Mouse (Mus musculus) midbrain, embryonic 16.5 days (tissue): Measurements from ENCODE around the gene Dmrt2. TPM values are rescaled to one million over a fixed set of nuclear protein-coding genes. Genes with fewer than 3 reads are reported as not detected.
A peak's percentile ranks its signal among the peaks of the same experiment; 100 is the strongest.

Source experiments
- ATAC-seq: fragments of 200-750 bp; cut with Nextera tagmentation; 2 replicates; pipeline ENCODE4 v1.8.0; 2017; ENCODE audit warnings: moderate TSS enrichment
- H3K27ac ChIP-seq: fragments of 300-500 bp; sonication (generic); 2 replicates; pipeline ENCODE4 v1.5.1; 2014; ENCODE audit warnings: mild to moderate bottlenecking, low read length, mixed read lengths
- H3K27me3 ChIP-seq: fragments of 300-500 bp; sonication (generic); 2 replicates; pipeline ENCODE4 v1.6.1; 2014; ENCODE audit warnings: low read depth, low read length, mixed read lengths; ENCODE audit not compliant: control insufficient read depth, insufficient read depth
- H3K36me3 ChIP-seq: fragments of 300-500 bp; sonication (generic); 2 replicates; pipeline ENCODE4 v1.6.1; 2014; ENCODE audit warnings: mild to moderate bottlenecking, low read length, moderate library complexity, mixed read lengths; ENCODE audit not compliant: control insufficient read depth, insufficient read depth
- H3K4me1 ChIP-seq: fragments of 300-500 bp; sonication (generic); 2 replicates; pipeline ENCODE4 v1.6.1; 2014; ENCODE audit warnings: mild to moderate bottlenecking, low read length, mixed read lengths; ENCODE audit not compliant: control insufficient read depth, insufficient read depth
- H3K4me2 ChIP-seq: fragments of 300-500 bp; sonication (generic); 2 replicates; pipeline ENCODE4 v1.6.1; 2014; ENCODE audit warnings: mild to moderate bottlenecking, low read length, mixed read lengths
- H3K4me3 ChIP-seq: fragments of 300-500 bp; sonication (generic); 2 replicates; pipeline ENCODE4 v1.5.1; 2014; ENCODE audit warnings: low read depth, mild to moderate bottlenecking, low read length, moderate library complexity, mixed read lengths
- H3K9ac ChIP-seq: fragments of 300-500 bp; sonication (generic); 2 replicates; pipeline ENCODE4 v1.6.1; 2014; ENCODE audit warnings: low read depth, low read length, mixed read lengths
- H3K9me3 ChIP-seq: fragments of 300-500 bp; sonication (generic); replicated peaks from 2 replicates; pipeline ENCODE4 v1.6.1; 2014; ENCODE audit warnings: mild to moderate bottlenecking, low read length, mixed read lengths; ENCODE audit not compliant: control insufficient read depth, poor library complexity, severe bottlenecking
- WGBS: fragments of 180-500 bp; shearing (Covaris S2); extraction: QIAGEN DNeasy Blood & Tissue Kit; methylation state at CpG from one replicate; pipeline ENCODE4 v1.1.7; 2014; 5-methylcytosine and 5-hydroxymethylcytosine counted together
- polyA plus RNA-seq: library from polyadenylated mRNA; unstranded; fragments of >200 nt; fragmentation: Nextera tagmentation; extraction: Ambion mirVana; gene quantifications from 2 replicates; pipeline ENCODE4 v1.2.1, GENCODE M21; 2015

Gene Dmrt2
- polyA plus RNA-seq, 1 experiment from 2014 or later, result 0.23 TPM

DNA sequence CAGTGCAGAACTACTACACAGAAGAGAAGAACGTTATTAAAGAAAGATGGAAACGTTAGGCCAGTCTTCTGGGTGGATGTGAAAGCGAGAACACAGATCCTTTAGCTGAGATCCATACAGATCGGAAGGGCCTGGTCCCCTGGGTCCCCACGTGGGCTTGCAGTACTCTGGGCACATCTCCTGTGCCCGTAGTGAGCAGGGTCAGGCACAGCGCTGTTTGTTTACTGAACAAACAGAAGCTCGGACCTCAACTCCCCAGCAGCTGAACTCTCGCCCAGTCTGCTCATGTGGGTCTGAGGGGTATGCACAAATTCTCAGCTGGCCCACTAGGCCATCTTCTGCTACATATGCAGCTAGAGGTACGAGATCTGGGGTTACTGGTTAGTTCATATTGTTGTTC lies 21.7 kb upstream of the Dmrt2 start:
- H3K36me3 ChIP-seq, result no peaks in the 10 kb centered on the region
- no peak overlapping the region for H3K9ac ChIP-seq
- H3K27ac ChIP-seq, result no peak overlapping the region
- no peaks in the 10 kb centered on the region for H3K27me3 ChIP-seq
- H3K4me1 ChIP-seq, result no peaks in the 10 kb centered on the region
- 86% methylated on average over 10 of the region's 10 CpGs for WGBS
- H3K9me3 ChIP-seq, result no peaks in the 10 kb centered on the region
- no peak overlapping the region for H3K4me3 ChIP-seq
- ATAC-seq, result no peak
- H3K4me2 ChIP-seq, result no peak overlapping the region

DNA sequence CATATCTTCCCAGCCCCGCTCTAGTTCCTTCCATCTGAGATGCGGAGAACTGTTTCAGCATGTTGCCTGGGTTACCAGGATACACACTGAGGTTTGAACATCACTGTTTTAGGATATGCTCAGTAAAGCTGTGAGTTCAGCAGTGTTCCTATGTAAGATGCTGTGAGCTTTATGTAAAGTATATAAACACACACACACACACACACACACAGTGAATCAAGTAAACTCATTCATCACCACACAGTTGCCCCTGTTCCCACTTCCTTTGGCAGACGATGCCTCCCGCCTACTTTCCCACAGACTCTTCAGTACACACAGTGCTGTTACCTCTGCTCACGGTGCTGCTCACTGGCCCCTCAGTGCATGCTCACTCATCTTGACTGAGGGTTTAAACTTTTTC lies 19.7 kb upstream of the Dmrt2 start:
- ATAC-seq, result no peak
- H3K9me3 ChIP-seq, result no peaks in the 10 kb centered on the region
- no peak overlapping the region for H3K4me3 ChIP-seq
- no peaks in the 10 kb centered on the region for H3K27me3 ChIP-seq
- H3K36me3 ChIP-seq, result no peaks in the 10 kb centered on the region
- H3K4me2 ChIP-seq, result no peak overlapping the region
- H3K4me1 ChIP-seq, result no peaks in the 10 kb centered on the region
- no peak overlapping the region for H3K27ac ChIP-seq
- no peak overlapping the region for H3K9ac ChIP-seq
- WGBS, result 81% methylated on average over 5 of the region's 5 CpGs

DNA sequence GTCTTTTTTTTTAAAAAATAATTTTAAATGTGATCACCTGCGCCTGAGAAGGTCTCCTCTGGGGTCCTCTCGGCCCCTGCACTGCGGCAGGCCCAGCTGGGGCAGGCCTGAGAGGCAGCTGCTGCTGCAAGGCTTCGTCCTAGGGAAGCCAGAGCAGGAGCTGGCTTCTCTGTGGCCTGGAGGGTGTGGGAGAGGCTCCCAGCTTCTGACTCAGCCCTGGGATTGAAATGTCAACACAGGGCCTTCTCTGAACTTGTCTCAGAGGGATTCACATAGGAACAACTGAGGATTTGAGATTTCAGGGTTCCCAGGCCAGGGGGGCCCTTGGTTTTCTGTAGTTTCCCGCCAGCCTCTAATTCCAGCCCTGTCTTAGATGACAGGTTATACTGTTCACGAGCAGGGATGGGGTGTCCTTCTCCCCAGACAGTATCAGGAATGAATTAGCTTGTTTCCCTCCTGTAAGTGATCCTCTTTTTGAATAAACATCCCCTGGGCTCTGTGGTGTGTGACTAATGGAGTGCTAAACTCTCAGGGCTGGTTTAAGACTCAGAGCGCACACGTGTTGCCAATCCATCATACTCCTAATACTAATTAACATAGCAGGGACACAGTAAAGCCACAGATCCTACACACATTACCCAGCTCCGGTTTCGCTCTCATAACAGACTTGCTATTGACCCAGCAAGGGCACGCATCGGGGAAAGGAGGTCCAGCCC lies 18.0 kb upstream of the Dmrt2 start:
- no peaks in the 10 kb centered on the region for H3K36me3 ChIP-seq
- no peak overlapping the region for H3K9ac ChIP-seq
- H3K4me1 ChIP-seq, result no peaks in the 10 kb centered on the region
- H3K27ac ChIP-seq, result no peak overlapping the region
- no peak overlapping the region for H3K4me2 ChIP-seq
- no peak for ATAC-seq
- H3K27me3 ChIP-seq, result no peaks in the 10 kb centered on the region
- H3K4me3 ChIP-seq, result no peak overlapping the region
- no peaks in the 10 kb centered on the region for H3K9me3 ChIP-seq
- WGBS, result 62% methylated on average over 12 of the region's 12 CpGs

DNA sequence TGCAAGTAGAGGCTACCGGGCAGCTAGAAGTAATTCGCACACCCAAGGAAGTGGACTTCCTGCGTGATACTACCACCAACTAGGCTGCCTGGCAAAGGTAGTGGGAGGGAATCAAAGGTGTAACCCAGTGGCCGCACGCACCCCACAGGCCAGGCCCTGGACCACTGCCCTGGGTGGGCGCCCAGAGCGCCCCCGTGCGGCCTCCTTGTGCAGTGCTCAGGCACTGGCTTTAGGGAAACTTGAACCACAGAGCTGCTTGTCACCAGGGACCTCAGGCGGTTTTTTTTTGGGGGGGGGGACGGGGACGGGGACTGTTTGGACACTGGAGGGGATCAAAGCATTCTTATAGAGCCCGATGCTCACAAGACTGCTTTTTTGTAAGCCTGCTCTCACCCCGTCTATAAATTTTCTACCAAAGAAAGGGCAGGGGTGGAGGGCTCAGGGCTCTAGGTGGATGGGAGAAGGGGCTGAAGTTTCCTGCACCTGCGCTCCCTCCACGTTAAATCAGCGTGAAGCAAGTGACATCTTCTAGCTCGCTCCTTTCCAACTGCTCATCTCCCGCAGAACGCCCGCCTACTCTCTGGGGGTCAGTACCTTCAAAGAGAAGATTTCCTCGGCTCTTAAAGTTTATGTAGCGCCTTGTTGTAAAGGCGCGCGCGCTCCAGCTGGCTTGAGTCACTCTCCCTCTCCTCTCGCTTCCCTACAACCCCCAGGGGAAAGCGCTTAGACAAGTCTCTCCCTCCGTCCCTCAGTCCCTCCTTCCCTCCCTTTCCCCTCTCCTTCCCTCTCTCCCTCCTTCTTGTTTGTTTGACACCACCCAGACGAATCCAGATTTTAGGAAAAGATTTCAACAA lies 6.5 kb upstream of the Dmrt2 start:
- ATAC-seq, result no peak
- no peaks in the 10 kb centered on the region for H3K9me3 ChIP-seq
- WGBS, result 1% methylated on average over 31 of the region's 31 CpGs
- H3K4me1 ChIP-seq, result peaks cover 4% of the 10 kb centered on the region; the same call in 1 of the 2 replicates
- no peak overlapping the region for H3K4me2 ChIP-seq
- H3K9ac ChIP-seq, result no peak overlapping the region
- H3K4me3 ChIP-seq, result no peak overlapping the region
- H3K27me3 ChIP-seq, result peaks cover 53% of the 10 kb centered on the region
- H3K36me3 ChIP-seq, result no peaks in the 10 kb centered on the region
- H3K27ac ChIP-seq, result no peak overlapping the region

DNA sequence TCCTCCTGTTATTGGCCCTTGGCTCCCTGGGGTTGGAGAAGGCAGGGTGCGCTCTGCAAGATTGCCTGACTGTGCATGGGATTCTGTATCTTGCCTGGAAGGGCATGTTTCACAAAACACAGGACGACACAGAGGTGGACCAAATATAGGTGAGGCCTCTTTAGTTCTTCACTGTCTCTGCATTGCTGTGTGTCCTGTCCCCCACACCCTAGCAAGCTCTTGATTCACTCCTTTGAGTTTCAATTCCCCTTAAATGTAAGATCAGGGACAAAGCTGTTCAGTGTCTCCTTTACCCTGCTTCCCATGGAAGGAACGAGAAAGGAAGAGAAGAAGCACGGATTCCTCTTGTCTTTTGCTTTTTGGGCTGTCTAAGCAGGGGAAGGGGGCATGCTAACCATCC lies 4.4 kb upstream of the Dmrt2 start:
- Histone ChIP-seq H3K4me2 (no peak overlapping the region), H3K27ac (no peak overlapping the region), H3K4me3 (no peak overlapping the region), H3K27me3 (peaks cover 61% of the 10 kb centered on the region), H3K36me3 (no peaks in the 10 kb centered on the region), H3K4me1 (peaks cover 11% of the 10 kb centered on the region), H3K9ac (no peak overlapping the region), H3K9me3 (no peaks in the 10 kb centered on the region; the same call in 1 of the 2 replicates)
- ATAC-seq, result no peak
- whole genome bisulfite sequencing, result 23% methylated on average over 4 of the region's 4 CpGs

DNA sequence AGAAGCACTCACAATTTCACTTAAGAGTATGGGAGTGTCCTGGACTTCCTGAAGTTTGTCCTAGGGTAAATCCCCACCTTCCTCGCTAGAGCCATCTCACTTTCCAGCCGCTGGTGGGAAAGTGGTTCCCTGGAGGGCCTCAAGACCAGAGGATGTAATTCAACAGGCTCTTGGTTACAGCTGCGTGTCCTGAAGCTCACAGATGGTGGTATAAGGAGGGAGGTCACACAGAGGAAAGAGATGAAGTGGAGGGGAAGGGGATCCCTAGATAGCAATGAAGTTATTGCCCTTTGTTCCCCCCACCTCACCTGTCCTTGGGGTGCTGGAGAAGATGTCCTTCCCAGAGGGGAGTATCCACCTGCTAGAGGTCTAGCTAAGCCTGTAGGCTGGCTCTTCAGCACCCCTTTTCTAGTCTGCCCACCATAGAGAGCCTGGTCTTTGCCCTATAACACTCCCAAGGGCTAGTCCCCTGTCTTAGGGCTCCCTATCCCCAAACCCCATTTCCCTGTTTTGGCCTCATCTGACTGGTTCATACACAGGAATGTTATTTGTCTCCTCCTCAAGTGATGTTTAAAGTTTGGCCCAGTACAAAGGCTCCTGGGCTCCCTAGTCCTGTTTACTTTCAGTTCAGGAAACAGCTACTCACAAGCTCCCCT lies 2.5 kb upstream of the Dmrt2 start:
- H3K9ac ChIP-seq, result no peak overlapping the region
- 0% methylated on average over 3 of the region's 3 CpGs for WGBS
- H3K4me2 ChIP-seq, result no peak overlapping the region
- no peaks in the 10 kb centered on the region for H3K36me3 ChIP-seq
- ATAC-seq, result no peak
- H3K9me3 ChIP-seq, result no peaks in the 10 kb centered on the region; the same call in 1 of the 2 replicates
- H3K27ac ChIP-seq, result no peak overlapping the region
- H3K27me3 ChIP-seq, result peaks cover 74% of the 10 kb centered on the region
- peaks cover 19% of the 10 kb centered on the region for H3K4me1 ChIP-seq
- H3K4me3 ChIP-seq, result no peak overlapping the region

DNA sequence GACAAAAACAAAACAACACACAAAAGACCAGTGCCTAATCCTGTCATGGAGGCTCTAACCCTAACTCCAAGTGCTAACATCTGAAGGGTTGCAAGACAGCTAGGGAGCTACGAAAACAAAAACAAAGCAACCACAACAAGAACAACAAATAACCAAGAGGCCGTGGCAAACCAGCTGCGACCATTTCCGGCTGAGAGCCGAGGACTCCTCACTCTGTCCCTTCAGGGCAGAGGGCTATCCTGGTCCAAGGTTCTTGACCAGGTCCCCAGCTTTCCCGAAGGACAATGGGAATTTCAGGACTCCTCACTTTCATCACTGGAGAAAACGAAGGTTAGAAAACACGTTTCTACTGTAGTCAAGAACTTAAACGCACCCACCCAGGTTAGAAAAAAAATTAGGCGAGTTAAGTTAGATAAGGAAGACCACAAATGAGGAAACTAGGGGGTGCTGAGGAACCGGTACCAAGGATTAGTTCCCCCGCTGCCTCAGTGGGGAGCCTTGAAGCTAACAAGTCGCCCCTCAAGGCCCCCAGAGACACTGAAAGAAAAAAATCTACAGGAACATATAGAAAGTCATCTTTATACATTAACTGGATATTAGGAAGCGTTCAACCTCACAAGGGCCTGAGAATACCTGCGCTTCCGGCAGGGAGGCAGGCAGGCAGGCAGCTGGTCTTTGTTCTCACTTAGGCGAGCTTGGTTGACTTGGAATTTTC lies 1.5 kb upstream of the Dmrt2 start:
- no peak for ATAC-seq
- WGBS, result 2% methylated on average over 17 of the region's 17 CpGs

DNA sequence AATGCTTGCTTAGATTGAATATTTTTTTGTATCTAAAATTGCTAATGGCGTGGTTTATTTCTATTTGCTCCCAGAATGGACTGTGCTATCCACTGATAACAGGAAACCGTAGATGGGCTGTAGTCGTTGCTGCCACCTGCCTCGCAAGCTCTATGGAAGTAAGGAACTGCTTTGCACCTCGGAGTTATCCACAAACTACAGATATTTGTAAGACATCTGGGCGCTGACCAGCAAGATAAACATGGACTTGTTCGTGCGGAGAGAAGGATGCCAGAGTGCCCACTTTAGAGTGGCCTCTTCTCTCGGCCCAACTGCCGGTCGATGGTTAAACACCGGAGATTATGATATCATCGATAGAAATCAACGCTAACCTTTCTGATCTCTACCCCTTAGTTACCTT lies 530 bp upstream of the Dmrt2 start:
- H3K4me2 ChIP-seq, result peak overlapping the region; percentile 53
- H3K4me3 ChIP-seq, result peak overlapping the region; percentile 28; the same call in 1 of the 2 replicates
- no peak overlapping the region for H3K9ac ChIP-seq
- no peak for ATAC-seq
- no peak overlapping the region for H3K27ac ChIP-seq
- H3K9me3 ChIP-seq, result no peaks in the 10 kb centered on the region; the same call in 1 of the 2 replicates
- H3K36me3 ChIP-seq, result no peaks in the 10 kb centered on the region
- under 1% methylated on average over 14 of the region's 14 CpGs for WGBS
- peaks cover 70% of the 10 kb centered on the region for H3K27me3 ChIP-seq
- H3K4me1 ChIP-seq, result peaks cover 15% of the 10 kb centered on the region

More for the DNA sequence above, 1.5 kb upstream of the Dmrt2 start:
- H3K4me1 ChIP-seq, result peaks cover 19% of the 10 kb centered on the region
- no peak overlapping the region for H3K4me3 ChIP-seq
- no peak overlapping the region for H3K27ac ChIP-seq
- H3K9ac ChIP-seq, result no peak overlapping the region
- no peaks in the 10 kb centered on the region for H3K36me3 ChIP-seq
- H3K27me3 ChIP-seq, result peaks cover 66% of the 10 kb centered on the region
- no peaks in the 10 kb centered on the region; the same call in 1 of the 2 replicates for H3K9me3 ChIP-seq
- no peak overlapping the region for H3K4me2 ChIP-seq
